ENCODE assay signal across 9 mouse cellular contexts in genomic region chr15:11037376-11037695, GRCm38 (mm10). TPM values are rescaled to one million over a fixed set of nuclear protein-coding genes. Genes with fewer than 3 reads are reported as not detected.
DNase-seq lines count a peak whose midpoint lies in the region; ATAC-seq lines count a peak whose summit lies in the region.
"Had no signal": no experiment of that assay in that cellular context is flagged by ENCODE, and none has a peak within 500 bp of the region (broad histone marks: within the 10 kb centered on the region; RNA-seq: fewer than 3 reads in every experiment).

No protein-coding gene starts in this region.

- WGBS in lung, embryonic 15.5 days = 6% methylated on average over 8 of the region's 8 CpGs
- WGBS in forebrain, embryonic 15.5 days = under 1% methylated on average over 8 of the region's 8 CpGs
- WGBS in liver, embryonic 12.5 days (ENCODE audit: insufficient replicate concordance) = 12% methylated on average over 8 of the region's 8 CpGs
- WGBS in stomach, embryonic 14.5 days = 5% methylated on average over 8 of the region's 8 CpGs

- H3K4me2 ChIP-seq in lung, embryonic 15.5 days = peak overlapping the region; percentile 64
- peak overlapping the region; percentile 46 for H3K4me2 ChIP-seq in forebrain, embryonic 15.5 days (replicated peaks)
- H3K4me2 ChIP-seq in liver, embryonic 12.5 days = peak overlapping the region; percentile 57
- peak overlapping the region; percentile 55; the same call in 1 of the 2 replicates for H3K4me2 ChIP-seq in stomach, embryonic 14.5 days (replicated peaks; ENCODE audit: low read depth, low read length)

- H3K27ac ChIP-seq in lung, embryonic 15.5 days = no peak overlapping the region
- H3K27ac ChIP-seq in forebrain, embryonic 15.5 days (replicated peaks) = no peak overlapping the region
- no peak overlapping the region for H3K27ac ChIP-seq in liver, embryonic 12.5 days
- no peak overlapping the region for H3K27ac ChIP-seq in stomach, embryonic 14.5 days (ENCODE audit: low read length)

- DNase-seq in lung, postnatal 36 days = no peak
- DNase-seq in spleen, adult 12 weeks (ENCODE audit: low spot score) = no peak
- DNase-seq: adrenal gland, adult 2 months; heart, adult 18-20 months had no signal

- H3K27me3 ChIP-seq in lung, embryonic 15.5 days = peaks cover 54% of the 10 kb centered on the region
- peaks cover 42% of the 10 kb centered on the region for H3K27me3 ChIP-seq in forebrain, embryonic 15.5 days
- peaks cover 43% of the 10 kb centered on the region for H3K27me3 ChIP-seq in liver, embryonic 12.5 days (replicated peaks)
- peaks cover 37% of the 10 kb centered on the region for H3K27me3 ChIP-seq in stomach, embryonic 14.5 days (ENCODE audit: control insufficient read depth, insufficient read depth, low read length)

- H3K9me3 ChIP-seq in lung, embryonic 15.5 days = no peaks in the 10 kb centered on the region
- no peaks in the 10 kb centered on the region for H3K9me3 ChIP-seq in forebrain, embryonic 15.5 days
- H3K9me3 ChIP-seq in liver, embryonic 12.5 days (replicated peaks) = no peaks in the 10 kb centered on the region
- no peaks in the 10 kb centered on the region for H3K9me3 ChIP-seq in stomach, embryonic 14.5 days (ENCODE audit: control insufficient read depth, low read depth, low read length)

- H3K36me3 ChIP-seq in lung, embryonic 15.5 days = no peaks in the 10 kb centered on the region
- H3K36me3 ChIP-seq in forebrain, embryonic 15.5 days = no peaks in the 10 kb centered on the region
- H3K36me3 ChIP-seq in liver, embryonic 12.5 days = no peaks in the 10 kb centered on the region
- no peaks in the 10 kb centered on the region for H3K36me3 ChIP-seq in stomach, embryonic 14.5 days (ENCODE audit: control insufficient read depth, insufficient read depth, low read length)

- H3K4me1 ChIP-seq in lung, embryonic 15.5 days = peaks cover 17% of the 10 kb centered on the region
- peaks cover 22% of the 10 kb centered on the region for H3K4me1 ChIP-seq in forebrain, embryonic 15.5 days
- 0 out of 2 replicates have a peak, but pooled peaks cover 7% of the 10 kb centered on the region for H3K4me1 ChIP-seq in liver, embryonic 12.5 days
- peaks cover 15% of the 10 kb centered on the region; the same call in 1 of the 2 replicates for H3K4me1 ChIP-seq in stomach, embryonic 14.5 days (ENCODE audit: control insufficient read depth, insufficient read depth, low read length)

- no peak overlapping the region for H3K9ac ChIP-seq in lung, embryonic 15.5 days
- H3K9ac ChIP-seq in forebrain, embryonic 15.5 days (replicated peaks) = peak overlapping the region; percentile 29
- no peak overlapping the region for H3K9ac ChIP-seq in liver, embryonic 12.5 days
- no peak overlapping the region for H3K9ac ChIP-seq in stomach, embryonic 14.5 days (replicated peaks; ENCODE audit: low read depth, low read length)

- H3K4me3 ChIP-seq in lung, embryonic 15.5 days = 0 out of 2 replicates have a peak overlapping the region, but pooled peaks have one; percentile 38
- H3K4me3 ChIP-seq in forebrain, embryonic 15.5 days = peak overlapping the region; percentile 33
- peak overlapping the region; percentile 30; the same call in 1 of the 2 replicates for H3K4me3 ChIP-seq in liver, embryonic 12.5 days
- peak overlapping the region; percentile 28; the same call in 1 of the 2 replicates for H3K4me3 ChIP-seq in stomach, embryonic 14.5 days (ENCODE audit: low read depth, low read length)

- no peak for ATAC-seq in lung, embryonic 15.5 days (ENCODE audit: borderline replicate concordance, extremely low read depth, low FRiP score, low TSS enrichment)
- ATAC-seq in forebrain, embryonic 15.5 days (replicated peaks) = 0 out of 2 replicates have a peak, but pooled peaks have one; percentile 14
- no peak for ATAC-seq in liver, embryonic 12.5 days
- no peak for ATAC-seq in stomach, embryonic 14.5 days (ENCODE audit: insufficient number of reproducible peaks, insufficient read depth, low FRiP score, low read depth)
- ATAC-seq in megakaryocyte-erythroid progenitor cell, adult 5-6 weeks (replicated peaks; ENCODE audit: low FRiP score, low TSS enrichment, poor library complexity, severe bottlenecking) = no peak

RNA-seq across cellular contexts. Expression of gene Rxfp3, which starts 0.5 kb away (rescaled TPM):
- polyA plus RNA-seq in lung, embryonic 15.5 days (2015; fragmentation: Nextera tagmentation; extraction: Ambion mirVana) = 0.04 and 0.05 TPM in 2 replicates
- polyA plus RNA-seq in forebrain, embryonic 15.5 days (2015; fragmentation: Nextera tagmentation; extraction: Ambion mirVana) = 1.8 and 2.1 TPM in 2 replicates
- polyA plus RNA-seq in liver, embryonic 12.5 days (2016; fragmentation: Nextera tagmentation; extraction: Ambion mirVana) = 0.16 and 0.21 TPM in 2 replicates
- polyA plus RNA-seq in stomach, embryonic 14.5 days (2014; fragmentation: Nextera tagmentation; extraction: Ambion mirVana) = 0.10 and 0.13 TPM in 2 replicates
- total RNA-seq in megakaryocyte-erythroid progenitor cell, adult 5-6 weeks (2014; fragmentation: Nextera tagmentation) = not detected in 2 replicates
- not detected in 2 replicates for total RNA-seq in megakaryocyte-erythroid progenitor cell, adult 5-6 weeks (2017)
- total RNA-seq: adrenal gland, adult 2 months had no signal
- polyA plus RNA-seq: adrenal gland, adult 2 months had no signal

RNA-seq across cellular contexts. Expression of gene Adamts12, which starts 27.3 kb away (rescaled TPM):
- 3.6 and 4.1 TPM in 2 replicates for polyA plus RNA-seq in lung, embryonic 15.5 days (2015; fragmentation: Nextera tagmentation; extraction: Ambion mirVana)
- polyA plus RNA-seq in forebrain, embryonic 15.5 days (2015; fragmentation: Nextera tagmentation; extraction: Ambion mirVana) = 0.74 and 1.0 TPM in 2 replicates
- 0.85 and 0.87 TPM in 2 replicates for polyA plus RNA-seq in liver, embryonic 12.5 days (2016; fragmentation: Nextera tagmentation; extraction: Ambion mirVana)
- polyA plus RNA-seq in stomach, embryonic 14.5 days (2014; fragmentation: Nextera tagmentation; extraction: Ambion mirVana) = 5.1 and 5.5 TPM in 2 replicates
- not detected in 2 replicates for total RNA-seq in megakaryocyte-erythroid progenitor cell, adult 5-6 weeks (2014; fragmentation: Nextera tagmentation)
- total RNA-seq in megakaryocyte-erythroid progenitor cell, adult 5-6 weeks (2017) = 0.05 and 0.30 TPM in 2 replicates

RNA-seq across cellular contexts. Expression of gene Slc45a2, which starts 36.8 kb away (rescaled TPM):
- not detected in 2 replicates for polyA plus RNA-seq in lung, embryonic 15.5 days (2015; fragmentation: Nextera tagmentation; extraction: Ambion mirVana)
- 0.11 TPM in 1 of 2 replicates, not detected in the other for polyA plus RNA-seq in forebrain, embryonic 15.5 days (2015; fragmentation: Nextera tagmentation; extraction: Ambion mirVana)
- polyA plus RNA-seq in liver, embryonic 12.5 days (2016; fragmentation: Nextera tagmentation; extraction: Ambion mirVana) = 0.04 TPM in 1 of 2 replicates, not detected in the other
- not detected in 2 replicates for polyA plus RNA-seq in stomach, embryonic 14.5 days (2014; fragmentation: Nextera tagmentation; extraction: Ambion mirVana)
- not detected in 2 replicates for total RNA-seq in megakaryocyte-erythroid progenitor cell, adult 5-6 weeks (2014; fragmentation: Nextera tagmentation)
- total RNA-seq in megakaryocyte-erythroid progenitor cell, adult 5-6 weeks (2017) = not detected in 2 replicates
- total RNA-seq: adrenal gland, adult 2 months; heart, adult 18-20 months had no signal

RNA-seq across cellular contexts. Expression of gene Amacr, which starts 55.8 kb away (rescaled TPM):
- 13.3 and 14.9 TPM in 2 replicates for polyA plus RNA-seq in lung, embryonic 15.5 days (2015; fragmentation: Nextera tagmentation; extraction: Ambion mirVana)
- 7.9 and 11.0 TPM in 2 replicates for polyA plus RNA-seq in forebrain, embryonic 15.5 days (2015; fragmentation: Nextera tagmentation; extraction: Ambion mirVana)
- 10.7 and 13.7 TPM in 2 replicates for polyA plus RNA-seq in liver, embryonic 12.5 days (2016; fragmentation: Nextera tagmentation; extraction: Ambion mirVana)
- polyA plus RNA-seq in stomach, embryonic 14.5 days (2014; fragmentation: Nextera tagmentation; extraction: Ambion mirVana) = 16.4 and 19.0 TPM in 2 replicates
- total RNA-seq in megakaryocyte-erythroid progenitor cell, adult 5-6 weeks (2014; fragmentation: Nextera tagmentation) = 2.6 and 8.6 TPM in 2 replicates
- total RNA-seq in megakaryocyte-erythroid progenitor cell, adult 5-6 weeks (2017) = 9.3 and 18.4 TPM in 2 replicates
